Mouse (Mus musculus) bone marrow, adult 2 months (tissue): ENCODE results near the gene Pdhx. TPM values are rescaled to one million over a fixed set of nuclear protein-coding genes. Genes with fewer than 3 reads are reported as not detected.

Experiments used
- H3K27ac ChIP-seq: fragments of 200-500 bp; 2 replicates; pipeline ENCODE4 v1.5.1; 2012; ENCODE audit warnings: low read depth, mild to moderate bottlenecking, control low read depth, inconsistent platforms, low read length; ENCODE audit not compliant: control insufficient read depth, poor library complexity, insufficient read depth
- H3K4me1 ChIP-seq: fragments of 200-500 bp; 2 replicates; pipeline ENCODE4 v1.6.1; 2011; ENCODE audit warnings: low read length; ENCODE audit not compliant: control insufficient read depth, insufficient read depth
- H3K4me3 ChIP-seq: fragments of 200-500 bp; replicated peaks from 2 replicates; pipeline ENCODE3; 2011; ENCODE audit warnings: mild to moderate bottlenecking, low read depth, low read length, control low read depth; ENCODE audit not compliant: control insufficient read depth
- CTCF ChIP-seq: fragments of 200-500 bp; IDR thresholded peaks from 2 replicates; pipeline ENCODE4 v1.5.1; 2011; ENCODE audit warnings: low read length, control low read depth; ENCODE audit not compliant: control insufficient read depth, insufficient read depth
- POLR2A ChIP-seq: fragments of 200-500 bp; IDR thresholded peaks from 2 replicates; pipeline ENCODE4 v1.6.1; 2011; ENCODE audit warnings: low read depth, mild to moderate bottlenecking, control low read depth, low read length, borderline replicate concordance; ENCODE audit not compliant: control insufficient read depth
- WGBS: fragments of 180-500 bp; shearing (Covaris S2); methylation state at CpG from one replicate; pipeline ENCODE4 v1.1.7; 2018; 5-methylcytosine and 5-hydroxymethylcytosine counted together
- polyA plus RNA-seq: library from polyadenylated mRNA; stranded (reverse); fragments of >200 nt; gene quantifications from 2 replicates; pipeline ENCODE4 v1.2.4, GENCODE M21; 2011; ENCODE audit warnings: low replicate concordance; ENCODE audit not compliant: missing spikeins, insufficient read depth, insufficient read length

The Pdhx gene
- polyA plus RNA-seq, 1 experiment = 11.6 TPM

DNA sequence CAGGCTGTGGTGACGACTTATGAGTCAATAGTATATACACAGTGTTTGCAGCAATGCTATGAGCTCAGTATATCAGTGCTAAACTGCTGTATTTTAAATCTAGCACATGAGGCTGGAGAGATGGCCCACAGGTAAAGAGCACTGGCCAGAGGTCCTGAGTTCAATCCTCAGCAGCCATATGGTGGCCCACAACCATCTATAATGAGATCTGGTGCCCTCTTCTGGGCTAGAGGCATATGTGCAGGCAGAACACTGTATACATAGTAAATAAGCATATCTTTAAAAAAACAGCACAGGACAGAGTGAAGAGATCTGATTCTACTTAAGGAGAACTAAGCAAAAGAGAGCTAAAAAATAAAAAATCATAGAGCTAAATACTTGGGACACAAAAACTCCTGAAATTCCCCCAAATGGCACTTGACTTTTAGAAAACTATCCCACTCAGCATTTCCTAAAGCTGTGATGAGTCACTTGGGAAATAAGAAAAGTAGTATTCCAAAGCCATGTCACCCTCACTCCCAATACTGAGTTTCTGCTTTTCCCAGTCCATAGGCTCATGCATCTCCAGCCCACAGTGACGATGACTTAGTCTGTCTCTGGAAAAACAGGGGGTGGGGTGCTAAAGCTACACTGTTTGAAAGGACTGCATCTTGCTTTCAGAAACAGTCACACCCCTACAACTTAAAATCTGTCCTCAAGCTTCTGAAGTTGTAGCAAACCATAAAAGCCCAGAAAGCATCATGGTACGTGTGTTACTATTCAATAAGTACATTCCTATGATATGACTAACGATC is 60.3 kb downstream of the Pdhx start:
- 90% methylated on average over 4 of the region's 4 CpGs for WGBS
- Histone ChIP-seq H3K4me3 (no peak overlapping the region), H3K4me1 (no peaks in the 10 kb centered on the region), H3K27ac (no peak overlapping the region)
- TF ChIP-seq POLR2A = no peak
- peak; percentile 29; the same call in 1 of the 2 replicates for TF ChIP-seq CTCF

DNA sequence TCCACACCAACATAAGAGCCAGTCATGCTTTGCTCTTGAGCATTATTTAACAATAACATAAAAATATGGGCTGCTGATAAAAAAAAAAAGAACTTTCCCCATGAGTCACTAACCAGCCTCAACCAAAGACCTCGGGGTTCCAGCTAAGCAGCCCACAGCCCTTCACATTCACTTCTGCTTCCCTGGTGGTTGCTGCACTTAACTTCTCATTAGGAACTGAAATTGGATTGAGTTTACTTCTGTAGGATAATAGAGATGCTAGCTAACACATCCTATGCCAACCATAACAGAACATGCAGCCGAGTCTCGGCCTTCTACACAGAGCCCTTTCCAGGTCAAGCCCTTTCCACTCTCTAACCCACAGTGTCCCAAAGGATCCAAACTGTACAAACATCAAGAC is 65.1 kb downstream of the Pdhx start:
- H3K4me1 ChIP-seq = peaks cover 1% of the 10 kb centered on the region
- no peak overlapping the region for H3K4me3 ChIP-seq
- 49% methylated on average over 3 of the region's 3 CpGs for WGBS
- TF ChIP-seq CTCF = no peak
- TF ChIP-seq POLR2A = no peak
- no peak overlapping the region for H3K27ac ChIP-seq

DNA sequence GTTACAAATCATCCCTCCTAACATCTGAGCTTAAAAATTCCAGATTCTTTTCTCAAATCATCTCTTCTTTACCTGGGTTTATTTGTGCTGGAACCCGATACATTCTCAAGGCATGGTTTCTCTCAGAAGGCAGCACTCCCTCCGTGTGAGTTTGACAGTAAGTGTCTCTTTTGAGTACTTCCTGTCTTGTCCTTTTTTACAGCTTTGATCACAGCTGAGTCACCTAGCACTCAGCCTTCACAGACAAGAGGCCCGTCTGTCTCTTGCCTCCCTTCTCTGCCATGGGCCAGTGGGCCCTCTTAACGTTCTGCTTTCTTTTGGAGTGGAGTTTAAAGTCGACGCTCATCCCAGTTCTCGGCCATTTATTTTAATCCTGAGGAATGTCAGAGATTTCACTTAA is 68.7 kb downstream of the Pdhx start:
- Histone ChIP-seq H3K27ac (no peak overlapping the region), H3K4me3 (no peak overlapping the region), H3K4me1 (peaks cover 1% of the 10 kb centered on the region)
- no peak for TF ChIP-seq CTCF
- no peak for TF ChIP-seq POLR2A
- WGBS = 62% methylated on average over 7 of the region's 7 CpGs

- TF ChIP-seq POLR2A (no peak), CTCF (no peak)
- no peak overlapping the region for H3K27ac ChIP-seq
- no peaks in the 10 kb centered on the region for H3K4me1 ChIP-seq
- H3K4me3 ChIP-seq = no peak overlapping the region
- 16% methylated on average over 6 of the region's 6 CpGs for WGBS
Observed at GRCm38 (mm10) chr2:102999153-102999575, 74.1 kb downstream of the Pdhx start.

DNA sequence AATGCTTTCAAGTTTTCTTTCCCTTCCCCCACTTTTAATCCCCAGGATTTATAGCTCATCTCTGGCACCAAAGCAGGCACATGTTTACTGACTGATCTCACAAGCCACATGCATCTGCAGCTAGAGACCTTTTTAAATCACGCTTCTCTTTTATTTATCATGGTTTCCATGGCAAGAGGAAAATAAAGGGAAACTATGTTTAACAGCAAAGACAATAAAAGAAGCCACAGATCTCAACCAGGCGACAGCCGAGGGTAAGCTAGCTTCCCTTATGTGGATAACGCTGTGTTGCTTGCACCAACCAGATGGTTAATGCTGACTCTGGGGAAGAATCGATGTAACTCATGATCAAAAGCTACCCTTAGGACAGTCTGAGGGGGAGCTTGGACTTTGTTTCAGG is 75.0 kb downstream of the Pdhx start:
- Histone ChIP-seq H3K27ac (no peak overlapping the region), H3K4me3 (no peak overlapping the region), H3K4me1 (no peaks in the 10 kb centered on the region)
- TF ChIP-seq CTCF (no peak), POLR2A (no peak)
- 5% methylated on average over 5 of the region's 5 CpGs for WGBS

GRCm38 (mm10) chr2:102997874-102998273 is 75.4 kb downstream of the Pdhx start:
- H3K4me1 ChIP-seq = no peaks in the 10 kb centered on the region
- TF ChIP-seq POLR2A (no peak), CTCF (no peak)
- no peak overlapping the region for H3K27ac ChIP-seq
- H3K4me3 ChIP-seq = no peak overlapping the region
- 87% methylated on average over 1 of the region's 1 CpGs for WGBS

GRCm38 (mm10) chr2:102993841-102994607 is 79.3 kb downstream of the Pdhx start:
- Histone ChIP-seq H3K27ac (no peak overlapping the region), H3K4me1 (peaks cover 2% of the 10 kb centered on the region; the same call in 1 of the 2 replicates), H3K4me3 (no peak overlapping the region)
- no peak for TF ChIP-seq POLR2A
- no peak for TF ChIP-seq CTCF
- 80% methylated on average over 3 of the region's 3 CpGs for WGBS

DNA sequence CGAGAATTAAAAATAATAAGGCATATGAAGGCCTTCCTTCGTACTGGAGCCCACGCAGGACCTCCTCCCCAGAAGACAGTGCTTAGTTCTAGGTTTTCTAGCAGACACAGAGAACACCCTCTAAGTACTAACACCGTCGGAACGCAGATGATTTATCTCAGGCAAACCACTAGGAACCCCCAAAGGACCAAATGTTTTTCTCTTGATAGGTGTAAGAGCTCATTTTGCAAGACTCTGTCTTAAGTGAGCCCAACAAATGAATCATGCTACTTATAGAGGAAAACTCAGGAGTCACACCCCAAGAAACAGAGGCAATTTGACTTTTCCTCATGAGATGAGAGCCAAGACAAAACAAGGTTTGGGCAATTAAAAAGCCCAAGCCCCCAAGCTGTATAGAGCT is 80.9 kb downstream of the Pdhx start:
- WGBS = 73% methylated on average over 6 of the region's 6 CpGs

More for the DNA sequence above, 80.9 kb downstream of the Pdhx start:
- no peak overlapping the region for H3K4me3 ChIP-seq
- no peak for TF ChIP-seq CTCF
- no peak for TF ChIP-seq POLR2A
- no peak overlapping the region for H3K27ac ChIP-seq
- H3K4me1 ChIP-seq = peaks cover 2% of the 10 kb centered on the region; the same call in 1 of the 2 replicates
